Mouse (Mus musculus): ENCODE measurements around the gene Gm20479. TPM values are rescaled to one million over a fixed set of nuclear protein-coding genes. Genes with fewer than 3 reads are reported as not detected.
A peak's percentile ranks its signal among the peaks of the same experiment; 100 is the strongest.

Gene Gm20479
- total RNA-seq (2021): not detected

DNA sequence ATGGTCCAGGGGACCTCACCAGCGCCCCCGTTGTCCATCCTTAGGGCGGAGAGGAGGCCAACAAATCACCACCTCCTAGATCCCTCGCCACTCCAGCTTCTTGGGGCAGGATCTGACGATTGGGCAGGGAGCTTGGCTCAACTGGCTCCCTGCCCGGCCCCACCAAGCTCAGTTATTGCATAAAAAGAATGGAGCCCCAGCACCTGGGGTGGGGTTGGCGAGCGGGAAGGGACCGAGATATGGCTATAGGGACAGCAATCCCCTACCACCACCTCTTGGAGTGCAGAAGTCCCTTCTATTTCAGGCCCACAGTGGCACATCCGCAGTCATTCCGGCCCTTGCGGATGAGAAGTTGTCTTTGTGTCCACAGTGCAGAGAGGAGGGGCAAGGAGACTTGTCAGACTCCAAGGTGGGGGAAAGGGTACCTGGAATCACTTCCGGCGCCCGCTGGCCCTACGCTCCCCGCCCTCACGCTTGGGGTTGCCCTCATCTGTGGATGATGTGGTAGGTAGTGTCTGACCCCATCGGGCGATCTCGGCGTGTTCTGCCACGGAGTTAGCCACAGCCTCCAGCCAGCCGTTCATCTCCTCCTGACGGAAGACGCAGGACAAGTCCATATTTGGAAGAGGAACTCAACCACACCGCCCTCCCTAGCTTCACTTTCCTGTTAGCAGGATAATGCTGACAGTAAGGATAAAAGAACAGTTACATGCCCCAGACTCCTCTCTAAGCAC lies at the start of gene Gm20479:
Gm20479 (minus strand) TSS at position 559 of the 734 bp plus-strand sequence.
- peak in 1 of 2 experiments; percentile 42 for DNase-seq
- intact Hi-C loops (cut with DNase I): loop anchor here (5.0 kb wide), 2 partner anchors 115 to 315 kb away; partner anchors contain the start of genes Map3k10 and Sertad3

DNA sequence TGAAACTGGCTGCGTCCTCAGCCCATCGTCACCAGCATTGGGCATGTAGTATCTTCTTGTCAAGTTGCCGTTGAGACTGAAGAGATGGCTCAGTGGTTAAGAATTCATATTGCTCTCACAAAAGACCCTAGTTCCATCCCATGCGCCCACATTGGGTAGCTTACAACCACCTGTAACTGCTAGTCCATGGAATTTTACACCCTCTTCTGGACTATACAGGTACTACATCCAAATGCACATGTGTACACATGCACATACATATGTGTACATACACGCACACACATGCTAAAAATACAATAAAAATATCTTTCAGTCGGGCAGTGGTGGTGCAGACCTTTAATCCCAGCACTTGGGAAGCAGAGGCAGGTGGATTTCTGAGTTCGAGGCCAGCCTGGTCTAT lies 49.3 kb upstream of the Gm20479 start:
- DNase-seq: no peak
- intact Hi-C loops (cut with DNase I): no loop called here

DNA sequence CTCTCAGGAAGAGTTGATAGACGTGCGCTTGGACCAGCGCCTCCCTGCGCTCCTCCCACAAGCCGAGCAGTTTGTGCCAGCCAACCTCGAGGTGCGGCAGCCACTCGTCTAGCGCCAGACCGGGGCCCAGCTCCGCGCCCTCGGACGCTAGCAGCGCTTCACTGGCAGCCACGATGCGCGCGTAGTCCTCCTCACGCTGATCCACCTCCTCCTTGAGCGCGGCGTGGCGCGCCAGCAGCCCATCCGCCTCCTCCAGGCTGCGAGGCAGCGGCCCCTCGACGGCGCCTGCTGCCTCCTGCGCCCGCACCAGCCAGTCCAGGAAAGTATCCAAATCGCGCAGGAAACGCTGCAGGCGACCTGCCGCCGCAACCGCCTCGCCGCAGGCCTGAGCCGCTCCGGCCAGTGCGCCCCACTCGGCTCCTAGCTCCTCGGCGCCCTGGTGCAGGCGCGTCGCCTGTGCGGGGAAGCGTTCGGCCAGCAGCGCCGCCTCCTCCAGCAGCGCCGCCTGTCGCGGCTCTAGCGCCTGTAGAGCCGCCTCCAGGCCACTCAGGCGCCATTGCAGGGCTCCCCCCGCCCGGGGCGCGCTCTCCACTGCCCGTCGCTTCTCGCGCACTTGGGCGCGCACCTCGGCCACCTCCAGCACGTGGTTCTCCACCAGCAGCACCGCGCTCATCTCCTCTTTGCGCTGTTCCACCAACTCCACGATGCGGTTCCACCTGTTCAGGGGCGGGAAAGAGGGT lies 47.2 kb upstream of the Gm20479 start:
- DNase-seq: no peak
- intact Hi-C loops (cut with DNase I): no loop called here

DNA sequence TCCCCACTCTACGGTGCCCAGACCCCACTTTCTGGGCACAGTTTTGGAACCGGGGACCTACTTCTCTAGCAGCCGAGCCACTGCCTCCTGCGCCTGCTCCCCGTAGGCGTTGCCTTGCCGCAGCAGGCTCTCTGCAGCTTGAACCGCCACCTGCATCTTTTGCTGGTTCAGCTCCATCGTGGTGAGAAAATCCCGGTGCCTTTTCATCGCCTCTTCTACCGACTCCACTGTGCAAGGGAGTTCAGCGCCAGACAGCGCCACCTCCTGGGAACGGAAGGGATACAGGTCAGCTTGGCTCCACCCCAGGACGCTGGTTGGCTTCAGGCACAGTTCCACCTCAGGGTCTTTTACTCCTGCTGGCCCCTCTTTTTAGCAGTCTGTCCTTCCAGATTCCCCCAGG lies 45.5 kb upstream of the Gm20479 start:
- DNase-seq: peak; percentile 31 to 67
- intact Hi-C loops (cut with DNase I): no loop called here

DNA sequence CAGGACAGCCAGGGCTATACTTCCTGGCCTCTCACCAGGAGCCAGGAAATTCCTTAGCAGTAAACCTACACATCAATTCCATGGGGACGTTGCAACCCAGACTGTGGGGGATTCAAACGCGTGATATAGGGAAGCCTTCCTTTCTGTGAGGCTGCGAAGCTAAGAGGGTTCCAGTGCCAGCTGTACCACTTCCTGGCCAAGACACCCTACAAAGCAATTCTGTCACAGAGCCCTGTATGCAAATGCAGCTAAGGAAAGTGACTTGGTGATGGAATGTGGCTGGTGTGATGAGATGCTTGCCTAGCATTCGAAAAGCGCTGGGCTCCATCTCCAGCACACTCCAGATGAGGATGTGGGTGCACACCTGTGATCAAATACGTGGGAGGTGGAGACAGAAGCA lies 43.3 kb upstream of the Gm20479 start:
- no peak for DNase-seq
- intact Hi-C loops (cut with DNase I): no loop called here

DNA sequence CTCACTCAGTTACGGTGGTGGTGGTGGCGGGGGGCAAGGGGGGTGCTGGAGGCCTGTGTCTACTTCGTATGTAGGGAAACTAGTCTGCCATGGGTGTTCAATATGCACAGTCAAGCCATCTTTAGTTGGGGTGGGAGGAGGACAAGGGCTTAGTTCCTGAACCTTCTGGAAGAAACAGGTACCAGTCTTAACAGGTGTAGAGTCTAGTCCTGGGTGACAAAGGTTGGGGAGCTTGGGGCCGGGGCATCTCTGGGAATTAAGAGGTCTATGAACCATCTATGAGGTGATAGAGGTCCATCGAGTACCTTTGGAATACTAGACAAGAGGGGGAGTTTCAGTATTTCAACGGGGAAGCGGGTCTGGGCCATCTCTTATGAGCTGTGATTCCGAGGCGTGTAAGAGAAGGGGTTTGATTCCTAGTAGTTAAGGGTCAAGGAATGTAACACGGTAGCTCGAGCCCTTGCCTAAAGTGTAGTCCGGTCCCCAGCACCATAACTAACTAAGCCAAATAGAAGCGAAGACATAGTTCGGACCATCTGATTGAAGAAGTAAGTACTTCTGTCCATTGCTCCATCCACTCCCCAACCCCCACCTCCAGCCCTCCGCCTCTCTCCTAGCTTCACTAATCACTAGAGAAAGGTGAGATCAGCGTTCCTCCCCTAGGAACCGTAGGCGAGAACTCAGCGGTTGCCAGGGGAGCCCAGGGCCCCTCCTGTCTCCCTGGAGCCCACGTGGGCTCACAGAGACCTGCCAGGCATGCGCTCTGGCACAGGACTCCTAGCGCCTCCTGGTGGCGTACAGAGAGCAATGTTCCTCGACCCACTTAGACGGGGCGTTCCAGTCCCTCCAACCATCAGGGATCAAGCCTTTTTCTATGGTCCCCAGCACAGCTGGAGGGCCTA lies 40.1 kb upstream of the Gm20479 start:
- intact Hi-C loops (cut with DNase I): no loop called here
- DNase-seq: peak in 1 of 2 experiments; percentile 18

DNA sequence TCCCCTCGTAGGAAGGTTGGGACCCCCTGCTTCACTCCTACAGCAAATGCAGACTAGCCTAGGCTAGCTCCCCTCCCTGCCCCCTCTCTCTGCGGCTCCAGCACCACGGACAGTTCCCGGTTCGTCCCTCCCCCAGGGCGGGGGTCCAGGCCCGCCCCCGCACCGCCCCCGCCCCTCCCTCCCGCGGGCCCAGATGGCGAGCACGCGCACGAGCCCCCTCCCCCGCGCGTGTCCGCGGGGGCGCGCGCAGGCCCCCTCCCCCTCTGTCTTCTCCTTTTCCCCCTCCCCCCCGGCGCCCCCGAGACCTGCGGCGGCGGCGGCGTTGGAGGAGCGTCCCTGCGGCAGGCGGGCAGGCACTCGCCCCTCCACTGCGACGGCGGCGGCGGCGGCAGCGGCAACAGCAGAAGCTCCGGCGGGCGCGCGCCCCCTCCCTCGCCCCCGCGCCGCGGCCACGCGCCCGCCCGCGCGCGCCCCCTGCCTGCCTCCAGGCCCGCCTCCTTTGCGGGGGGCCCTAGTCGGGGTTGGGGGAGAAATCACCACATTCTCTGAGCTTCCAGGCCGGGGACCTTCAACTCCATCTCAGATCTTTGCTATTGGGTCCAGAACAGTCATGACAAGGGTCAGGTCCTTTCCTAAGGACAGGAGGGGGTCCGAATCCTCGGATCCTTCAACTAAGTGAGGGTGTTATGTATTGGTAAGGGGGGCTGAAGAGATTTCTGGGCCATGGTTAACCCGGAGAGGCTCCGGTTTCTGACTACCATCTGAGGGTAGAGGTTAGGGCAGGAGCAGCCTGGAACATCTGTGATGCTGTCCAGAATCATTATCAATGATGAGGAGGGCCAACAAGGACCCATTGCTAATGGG lies 39.2 kb upstream of the Gm20479 start:
- intact Hi-C loops (cut with DNase I): no loop called here
- DNase-seq: peak in 1 of 2 experiments; percentile 19

DNA sequence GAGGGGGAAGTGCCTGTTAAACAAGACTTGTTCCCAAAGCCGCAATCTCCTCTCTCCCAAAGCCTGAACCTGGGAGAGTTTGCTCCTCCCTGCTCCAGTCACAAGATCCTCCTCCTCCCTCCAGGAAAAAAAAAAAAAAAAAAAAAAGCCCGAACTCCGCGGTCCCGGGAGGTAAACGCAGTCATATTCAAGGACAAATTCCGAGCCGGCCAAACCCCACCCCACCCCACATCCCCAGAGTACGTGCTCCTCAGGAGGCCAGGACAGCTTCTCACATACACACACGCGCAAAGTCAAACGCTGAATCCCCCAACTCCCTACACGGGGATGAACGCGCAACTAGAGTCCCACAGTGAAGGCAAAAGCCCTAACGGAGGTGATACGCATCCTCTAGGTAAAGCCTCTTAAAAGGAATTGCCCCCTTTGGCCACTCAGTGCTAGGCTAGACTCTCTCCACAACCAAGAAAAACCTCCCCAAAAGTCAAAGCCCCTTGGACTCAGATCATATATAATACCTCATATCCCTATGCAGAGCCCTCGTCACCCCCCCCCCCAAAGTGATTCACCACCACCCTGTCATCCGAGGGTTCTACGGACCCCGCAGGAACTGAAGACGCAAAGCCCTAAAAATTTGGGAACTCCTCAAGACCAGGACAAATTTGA lies 38.4 kb upstream of the Gm20479 start:
- no peak for DNase-seq
- intact Hi-C loops (cut with DNase I): no loop called here

DNA sequence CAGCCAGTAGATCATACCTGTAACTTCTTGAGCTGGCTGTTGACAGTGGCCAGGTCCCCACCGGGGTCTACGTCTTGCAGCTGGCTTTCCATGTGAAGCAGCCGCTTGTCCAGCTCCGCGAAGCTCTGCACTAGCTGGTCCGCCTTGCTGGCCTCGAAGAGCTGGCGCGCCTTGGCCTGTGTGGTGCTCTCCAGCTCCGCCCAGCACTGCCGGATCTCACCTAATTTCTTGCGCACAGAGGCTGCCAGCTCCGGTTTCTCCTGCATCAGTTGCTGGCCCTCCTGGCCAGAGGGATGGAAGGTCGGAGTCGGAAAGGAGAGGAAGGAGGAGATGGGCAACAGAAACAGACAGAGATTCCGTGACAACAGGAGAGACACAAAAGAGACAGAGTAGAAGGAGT lies 34.2 kb upstream of the Gm20479 start:
- DNase-seq: no peak
- intact Hi-C loops (cut with DNase I): no loop called here

DNA sequence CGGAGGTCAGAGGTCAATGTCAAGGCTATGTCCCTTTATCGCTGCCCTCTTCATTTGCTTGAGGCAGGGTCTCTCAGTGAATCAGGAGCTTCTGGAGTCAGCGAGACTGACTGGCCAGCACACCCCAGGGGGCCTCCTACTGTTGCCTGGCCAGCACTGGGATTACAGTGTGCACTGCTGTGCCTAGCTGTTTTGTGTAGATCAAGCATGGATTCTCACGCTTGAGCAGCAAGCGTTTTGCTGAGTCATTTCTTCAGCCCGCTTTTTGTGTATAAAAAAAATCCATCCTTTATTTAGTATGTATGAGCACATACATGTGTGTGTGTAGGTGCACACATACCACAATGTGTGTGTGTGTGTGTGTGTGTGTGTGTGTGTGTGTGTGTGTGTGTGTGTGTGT lies 32.0 kb upstream of the Gm20479 start:
- no peak for DNase-seq
- intact Hi-C loops (cut with DNase I): no loop called here

DNA sequence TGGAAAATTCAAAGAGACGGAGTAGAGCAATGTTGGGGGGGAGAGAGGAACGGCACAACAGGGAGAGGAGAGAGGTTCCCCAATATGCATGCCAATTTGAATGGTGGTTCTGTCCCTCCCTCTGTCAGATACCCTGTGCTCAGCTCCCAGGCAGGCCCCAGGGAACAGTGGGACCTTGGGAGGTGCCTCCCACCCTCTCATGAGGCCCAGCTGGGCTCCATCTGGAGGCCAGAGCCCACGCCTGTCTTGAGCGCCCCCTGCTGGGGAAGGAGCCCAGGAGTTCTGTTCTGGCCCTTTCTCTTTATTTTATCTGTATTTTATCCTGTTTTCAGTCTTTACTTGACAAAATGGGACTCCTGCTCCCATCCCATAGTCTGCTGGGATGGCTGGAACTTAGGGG lies 27.5 kb upstream of the Gm20479 start:
- intact Hi-C loops (cut with DNase I): loop anchor here (1.0 to 2.0 kb wide), 2 partner anchors 48 to 82 kb away; no protein-coding TSS in a partner anchor
- peak; percentile 71 to 79 for DNase-seq

DNA sequence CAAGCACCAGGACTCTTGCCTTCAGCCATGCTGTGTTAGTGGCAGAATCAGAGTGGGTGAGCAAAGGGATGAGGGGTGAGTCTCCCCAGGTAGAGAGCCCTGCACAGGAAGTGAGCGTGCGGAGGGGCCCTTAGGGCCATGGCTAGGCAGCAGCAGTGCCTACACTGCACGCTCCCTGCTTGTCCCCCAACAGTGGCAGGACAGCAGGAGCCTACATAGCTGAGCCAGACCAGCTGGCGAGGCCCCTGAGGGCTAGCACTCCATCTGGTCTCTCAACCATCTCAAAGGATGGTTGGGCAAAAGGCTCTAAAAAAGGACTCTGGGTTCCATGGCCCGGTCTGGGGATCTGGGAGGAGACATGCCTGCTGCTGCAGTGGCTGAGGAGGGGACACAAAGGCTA lies 26.9 kb upstream of the Gm20479 start:
- no peak for DNase-seq
- intact Hi-C loops (cut with DNase I): loop anchor here (1.0 to 2.0 kb wide), 2 partner anchors 48 to 81 kb away; no protein-coding TSS in a partner anchor

DNA sequence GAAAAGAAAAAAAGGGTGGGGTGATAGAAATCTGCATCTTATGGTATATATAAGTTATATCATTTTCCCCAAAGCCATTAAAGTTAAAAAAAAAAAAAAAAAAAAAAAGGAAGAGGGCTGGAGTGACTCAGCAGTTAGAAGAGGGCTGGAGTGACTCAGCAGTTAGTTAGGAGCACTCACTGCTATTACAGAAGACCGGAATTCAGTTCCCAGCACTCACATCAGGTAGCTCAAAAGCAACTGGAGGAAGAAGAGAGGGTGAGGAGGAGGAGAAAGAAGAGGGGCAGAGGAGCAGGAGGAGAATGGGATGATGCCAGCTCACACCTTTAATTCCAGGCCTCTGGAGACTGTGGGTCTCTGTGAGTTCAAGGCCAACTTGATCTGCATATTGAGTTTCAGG lies 26.0 kb upstream of the Gm20479 start:
- intact Hi-C loops (cut with DNase I): no loop called here
- DNase-seq: no peak

DNA sequence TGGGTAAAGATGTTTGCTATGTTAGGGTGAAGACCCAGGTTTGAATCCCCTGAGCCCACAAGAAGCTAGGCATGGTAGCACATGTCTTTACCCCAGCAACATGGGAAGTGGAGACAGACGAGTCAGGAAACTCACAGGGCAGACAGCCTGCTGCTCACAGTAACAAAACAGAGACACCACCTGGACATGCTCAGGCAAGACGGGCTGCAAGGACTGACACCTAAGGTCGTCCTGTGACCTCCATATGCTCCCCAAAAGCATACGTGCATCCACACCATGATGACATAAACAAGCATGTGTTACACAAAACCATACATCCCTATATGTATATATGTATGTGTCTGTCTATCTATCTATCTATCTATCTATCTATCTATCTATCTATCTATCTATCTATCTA lies 24.3 kb upstream of the Gm20479 start:
- intact Hi-C loops (cut with DNase I): no loop called here
- DNase-seq: no peak

DNA sequence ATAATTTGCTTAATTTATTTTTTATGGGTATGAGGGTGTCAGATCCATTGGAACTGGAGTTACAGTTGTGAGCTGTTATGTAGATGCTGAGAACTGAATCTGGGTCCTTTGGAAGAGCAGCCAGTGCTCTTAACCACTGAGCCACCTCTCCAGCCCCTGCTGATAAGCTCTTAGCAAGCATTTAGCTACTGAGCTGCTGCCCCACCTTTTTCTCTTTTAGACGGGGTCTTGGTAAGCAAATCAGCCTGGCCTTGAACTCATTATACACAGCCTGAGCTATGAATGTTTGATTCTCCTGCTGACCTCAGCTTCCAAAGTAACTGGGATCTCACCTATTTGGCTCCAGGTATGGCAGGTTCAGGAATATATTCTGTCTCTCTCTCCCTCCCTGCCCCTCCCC lies 23.8 kb upstream of the Gm20479 start:
- intact Hi-C loops (cut with DNase I): no loop called here

DNA sequence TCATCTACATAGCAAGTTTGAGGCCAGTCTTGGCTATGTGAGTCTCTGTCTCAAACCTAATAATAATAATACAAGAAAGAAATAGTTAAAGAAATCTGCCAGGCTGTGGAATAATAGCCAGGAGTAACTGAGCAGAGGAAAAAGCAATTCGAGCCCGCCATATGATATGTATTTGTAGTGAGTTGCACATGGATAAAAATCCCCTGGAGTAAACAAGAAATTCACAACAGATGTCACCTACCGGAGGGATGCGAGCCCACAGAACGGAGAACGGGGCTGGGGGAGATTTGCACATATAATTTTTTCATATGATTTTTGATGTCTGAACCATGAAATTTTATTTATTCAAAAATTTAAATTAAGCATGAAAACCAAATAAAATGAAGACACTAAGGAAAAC lies 22.6 kb upstream of the Gm20479 start:
- intact Hi-C loops (cut with DNase I): no loop called here
- DNase-seq: no peak

More for the DNA sequence above, 23.8 kb upstream of the Gm20479 start:
- no peak for DNase-seq

DNA sequence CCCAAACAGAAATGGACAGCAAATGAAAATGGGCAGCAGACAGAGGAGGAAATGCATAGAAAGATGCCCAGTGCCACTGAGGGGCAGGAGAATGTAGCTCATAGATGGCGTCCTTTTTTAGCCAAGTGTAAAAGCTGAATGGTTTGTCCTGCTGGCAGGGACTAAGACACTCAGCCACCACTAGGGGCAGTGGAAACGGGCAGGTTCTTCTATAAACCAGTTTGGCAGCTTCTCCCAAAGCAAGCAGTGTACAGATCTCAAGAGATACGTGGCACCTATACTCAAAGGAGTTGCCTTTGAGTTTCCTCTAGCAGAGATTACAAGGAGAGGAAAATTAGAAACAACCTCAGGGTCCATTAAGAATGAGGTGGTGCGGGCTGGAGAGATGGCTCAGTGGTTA lies 21.2 kb upstream of the Gm20479 start:
- DNase-seq: no peak
- intact Hi-C loops (cut with DNase I): no loop called here

DNA sequence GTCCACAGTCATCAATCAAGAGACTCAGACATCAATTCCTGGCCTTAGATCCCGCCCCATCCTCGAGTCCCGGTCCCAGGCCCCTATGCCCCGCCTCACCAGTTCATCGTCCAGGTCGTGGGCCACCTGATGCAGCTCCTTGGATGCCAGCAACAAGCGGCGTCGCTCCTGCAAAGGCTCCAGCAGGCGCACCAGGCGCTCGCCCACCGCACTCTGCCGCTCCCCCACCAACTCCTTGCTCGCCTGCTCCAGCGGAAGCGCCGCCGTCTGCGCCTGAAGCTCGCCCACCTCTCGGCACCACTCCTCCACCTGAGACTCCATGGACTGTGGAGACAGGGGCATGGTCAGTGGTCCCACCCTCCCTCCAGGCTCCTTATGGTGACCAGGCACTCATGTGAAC lies 18.1 kb upstream of the Gm20479 start:
- intact Hi-C loops (cut with DNase I): no loop called here
- DNase-seq: no peak

DNA sequence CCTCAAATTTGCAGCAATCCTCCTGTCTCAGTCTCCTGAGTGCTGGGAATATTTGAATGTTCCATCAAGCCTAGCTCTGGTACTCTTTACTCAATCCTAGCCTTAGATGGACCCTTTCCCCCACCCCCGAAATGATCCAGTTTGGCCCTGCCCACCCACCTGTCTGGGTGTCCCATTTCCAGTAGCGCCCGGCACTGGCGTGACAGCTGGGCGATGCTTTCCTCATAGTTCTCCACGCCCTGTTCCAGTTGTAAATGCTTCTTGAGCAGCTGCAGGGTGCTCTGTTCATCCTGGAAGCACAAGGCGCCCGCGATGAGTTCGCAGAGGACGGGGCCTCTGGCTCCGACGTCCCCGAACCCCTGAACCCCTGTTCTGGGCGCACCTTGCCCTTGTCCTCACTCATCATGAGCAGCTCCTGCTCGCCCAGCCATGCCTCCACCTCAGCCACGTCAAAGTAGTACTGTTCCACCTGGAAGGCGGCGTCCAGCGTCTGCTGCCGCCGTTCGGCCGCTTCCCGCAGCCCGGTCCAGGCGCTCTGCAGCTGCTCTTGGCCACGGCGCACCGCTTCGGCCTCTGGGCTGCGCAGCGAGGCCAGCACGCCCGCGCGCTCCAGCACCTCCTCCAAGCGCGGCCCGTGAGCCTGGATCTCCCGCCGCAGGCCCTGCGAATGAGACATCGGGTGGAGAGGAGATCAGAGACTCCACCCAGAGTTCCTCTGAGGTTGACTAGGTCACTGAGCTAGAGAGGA lies 14.7 kb upstream of the Gm20479 start:
- intact Hi-C loops (cut with DNase I): no loop called here
- DNase-seq: no peak

Measured in heart, postnatal 36 days (tissue).